Mouse (Mus musculus) C2C12 (cell line): ENCODE measurements around the gene Capza1.

ENCODE experiments used
- CEBPB ChIP-seq: IDR thresholded peaks from one replicate; pipeline ENCODE4 v1.6.1; 2011; ENCODE audit warnings: low read depth, mild to moderate bottlenecking, control low read depth, moderate library complexity
- CTCF ChIP-seq: IDR thresholded peaks from one replicate; pipeline ENCODE4 v1.5.1; 2011; ENCODE audit not compliant: control insufficient read depth, insufficient read depth, insufficient read length
- MAX ChIP-seq: IDR thresholded peaks from one replicate; pipeline ENCODE4 v1.6.1; 2011; ENCODE audit warnings: mild to moderate bottlenecking, control low read depth
- MYOG ChIP-seq: IDR thresholded peaks from one replicate; pipeline ENCODE4 v1.6.1; 2011; ENCODE audit not compliant: control insufficient read depth, insufficient read length; ENCODE audit errors: extremely low read depth
- USF1 ChIP-seq: IDR thresholded peaks from one replicate; pipeline ENCODE4 v1.6.1; 2011; ENCODE audit warnings: low read depth, mild to moderate bottlenecking, control low read depth, moderate library complexity

DNA sequence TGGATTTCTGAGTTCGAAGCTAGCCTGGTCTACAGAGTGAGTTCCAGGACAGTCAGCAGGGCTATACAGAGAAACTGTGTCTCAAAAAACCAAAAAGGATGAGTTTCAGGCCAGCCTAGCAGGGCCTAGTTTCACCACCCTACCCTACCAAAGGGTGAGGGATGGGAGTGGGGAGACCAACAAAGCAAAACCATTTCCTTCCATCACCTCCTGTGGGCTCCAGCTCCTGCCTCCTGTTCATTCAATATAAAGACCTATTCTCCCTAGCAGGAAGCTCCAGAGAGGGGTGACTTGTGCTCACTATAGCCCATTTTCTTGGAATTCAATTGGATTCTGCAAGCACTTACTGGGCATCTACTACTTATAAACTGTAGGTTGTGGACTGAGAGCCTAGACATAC lies 49.6 kb downstream of the Capza1 start:
- TF ChIP-seq CTCF (no peak), USF1 (no peak), MYOG (no peak), CEBPB (no peak), MAX (no peak)
